Mouse (Mus musculus) olfactory bulb, adult 2 months (tissue): Measurements from ENCODE around the gene Gdf15. TPM values are rescaled to one million over a fixed set of nuclear protein-coding genes. Genes with fewer than 3 reads are reported as not detected.
"Not testable (repeated sequence)": the region's sequence is repeated elsewhere in the genome, so short reads cannot be mapped to it uniquely, and the experiment has no call there.

Experiments
- H3K27ac ChIP-seq: fragments of 200-500 bp; 2 replicates; pipeline ENCODE4 v1.5.1; 2012; ENCODE audit warnings: low read depth, low read length; ENCODE audit not compliant: insufficient read depth
- H3K4me1 ChIP-seq: fragments of 200-500 bp; 2 replicates; pipeline ENCODE4 v1.6.1; 2012; ENCODE audit warnings: low read length; ENCODE audit not compliant: control insufficient read depth, insufficient read depth
- H3K4me3 ChIP-seq: fragments of 200-500 bp; 2 replicates; pipeline ENCODE4 v1.5.1; 2012; ENCODE audit warnings: mild to moderate bottlenecking, low read depth, low read length, moderate library complexity; ENCODE audit not compliant: insufficient read depth
- CTCF ChIP-seq: fragments of 200-500 bp; IDR thresholded peaks from 2 replicates; pipeline ENCODE4 v1.5.1; 2012; ENCODE audit warnings: low read depth, mild to moderate bottlenecking, low read length, moderate library complexity; ENCODE audit not compliant: insufficient read depth
- POLR2A ChIP-seq: fragments of 200-500 bp; IDR thresholded peaks from 2 replicates; pipeline ENCODE4 v1.6.1; 2012; ENCODE audit warnings: mild to moderate bottlenecking, low read depth, low read length, moderate library complexity; ENCODE audit not compliant: insufficient read depth
- WGBS: fragments of 180-500 bp; shearing (Covaris S2); methylation state at CpG from one replicate; pipeline ENCODE4 v1.1.7; 2018; 5-methylcytosine and 5-hydroxymethylcytosine counted together
- polyA plus RNA-seq: library from polyadenylated mRNA; stranded (reverse); fragments of >200 nt; gene quantifications from 2 replicates; pipeline ENCODE4 v1.2.4, GENCODE M21; 2012; ENCODE audit warnings: low replicate concordance; ENCODE audit not compliant: missing spikeins, insufficient read depth, insufficient read length

Gdf15 gene
- polyA plus RNA-seq, 1 experiment: not detected

DNA sequence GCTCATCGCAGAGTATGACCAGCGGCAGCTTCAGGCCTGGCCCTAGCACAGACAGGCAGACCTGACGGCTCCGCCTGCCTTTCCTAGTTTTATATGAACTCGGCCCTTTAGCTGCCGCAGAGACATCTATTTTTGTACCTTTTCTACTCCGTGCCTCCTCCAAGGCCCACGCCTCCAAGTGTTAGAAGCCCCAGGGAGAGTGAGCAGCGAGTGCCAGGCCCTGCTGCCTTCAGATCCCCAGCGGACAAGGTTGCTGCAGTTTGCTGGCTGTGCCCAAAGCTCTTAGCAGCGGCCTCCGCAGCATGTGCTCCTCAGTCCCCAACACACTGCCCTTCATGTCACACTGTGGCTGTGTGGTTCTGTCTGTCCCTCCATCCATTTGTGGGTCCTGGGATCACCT is 40.7 kb downstream of the Gdf15 start:
- H3K27ac ChIP-seq: no peak overlapping the region; the same call in 1 of the 2 replicates
- H3K4me1 ChIP-seq: peaks cover 44% of the 10 kb centered on the region
- WGBS: 49% methylated on average over 12 of the region's 12 CpGs
- H3K4me3 ChIP-seq: no peak overlapping the region
- no peak for TF ChIP-seq CTCF
- no peak for TF ChIP-seq POLR2A

GRCm38 (mm10) chr8:70587955-70588354 is 44.3 kb downstream of the Gdf15 start:
- H3K4me1 ChIP-seq: peaks cover 14% of the 10 kb centered on the region
- H3K27ac ChIP-seq, H3K4me3 ChIP-seq: not testable (repeated sequence)
- WGBS: 95% methylated on average over 4 of the region's 4 CpGs

DNA sequence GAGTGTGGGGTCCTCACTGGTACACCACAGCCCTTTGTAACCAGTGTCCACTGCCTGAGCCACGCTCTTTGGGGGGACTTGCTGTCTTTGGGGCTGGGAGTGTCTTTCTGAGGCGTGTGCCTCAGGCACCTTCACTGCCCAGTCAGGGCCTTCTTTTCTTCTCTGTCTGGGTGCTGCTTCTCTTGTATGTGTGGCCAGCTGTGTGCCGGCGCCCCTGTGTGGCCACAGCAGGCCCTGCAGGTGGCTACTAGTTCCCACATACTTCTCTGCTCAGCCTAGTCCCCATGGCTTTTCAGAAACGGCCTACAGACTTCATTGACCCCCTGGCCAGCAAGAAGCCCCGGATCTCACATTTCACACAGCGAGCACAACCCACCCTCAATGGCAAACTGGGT is 47.0 kb downstream of the Gdf15 start:
- H3K27ac ChIP-seq: no peak overlapping the region
- H3K4me3 ChIP-seq: no peak overlapping the region
- H3K4me1 ChIP-seq: no peaks in the 10 kb centered on the region
- TF ChIP-seq CTCF: peak; percentile 61
- TF ChIP-seq POLR2A: no peak
- 37% methylated on average over 7 of the region's 7 CpGs for WGBS

- H3K27ac ChIP-seq: no peak overlapping the region
- H3K4me3 ChIP-seq: no peak overlapping the region
- no peaks in the 10 kb centered on the region for H3K4me1 ChIP-seq
- 88% methylated on average over 9 of the region's 9 CpGs for WGBS
- TF ChIP-seq POLR2A (no peak), CTCF (no peak)
These were observed 47.5 kb downstream of the Gdf15 start for GRCm38 (mm10) chr8:70584606-70585257.

GRCm38 (mm10) chr8:70583476-70584387 is 48.5 kb downstream of the Gdf15 start:
- H3K4me3 ChIP-seq: no peak overlapping the region
- H3K4me1 ChIP-seq: no peaks in the 10 kb centered on the region
- WGBS: 57% methylated on average over 18 of the region's 18 CpGs
- TF ChIP-seq CTCF (no peak), POLR2A (no peak)
- no peak overlapping the region for H3K27ac ChIP-seq

Other genes starting within 250 kb of the Gdf15 start
- gene Crtc1, start 192.9 kb downstream of the Gdf15 start, polyA plus RNA-seq: not detected in 2 replicates
- not detected in 2 replicates for gene Klhl26, start 155.5 kb downstream of the Gdf15 start, polyA plus RNA-seq
- not detected in 2 replicates for gene Tmem59l, start 145.1 kb downstream of the Gdf15 start, polyA plus RNA-seq
- gene Crlf1, start 139.3 kb downstream of the Gdf15 start, polyA plus RNA-seq: not detected in 2 replicates
- gene Rex1bd, start 125.7 kb downstream of the Gdf15 start, polyA plus RNA-seq: not detected in 2 replicates
- gene Uba52, start 121.7 kb downstream of the Gdf15 start, polyA plus RNA-seq: 789 TPM in 1 of 2 replicates, not detected in the other
- not detected in 2 replicates for gene Fkbp8, start 104.7 kb downstream of the Gdf15 start, polyA plus RNA-seq
- not detected in 2 replicates for gene Kxd1, start 104.5 kb downstream of the Gdf15 start, polyA plus RNA-seq
- not detected in 2 replicates for gene Ell, start 93.0 kb downstream of the Gdf15 start, polyA plus RNA-seq
- not detected in 2 replicates for gene Isyna1, start 38.1 kb downstream of the Gdf15 start, polyA plus RNA-seq
- not detected in 2 replicates for gene Ssbp4, start 23.6 kb downstream of the Gdf15 start, polyA plus RNA-seq
- gene Lrrc25, start 16.3 kb downstream of the Gdf15 start, polyA plus RNA-seq: not detected in 2 replicates
- not detected in 2 replicates for gene Pgpep1, start 27.9 kb upstream of the Gdf15 start, polyA plus RNA-seq
- gene Lsm4, start 40.8 kb upstream of the Gdf15 start, polyA plus RNA-seq: not detected in 2 replicates
- gene Jund, start 66.5 kb upstream of the Gdf15 start, polyA plus RNA-seq: not detected in 2 replicates
- not detected in 2 replicates for gene Iqcn, start 71.0 kb upstream of the Gdf15 start, polyA plus RNA-seq
- not detected in 2 replicates for gene Gm3336, start 86.1 kb upstream of the Gdf15 start, polyA plus RNA-seq
- gene Pde4c, start 91.3 kb upstream of the Gdf15 start, polyA plus RNA-seq: not detected in 2 replicates
- 431 and 581 TPM in 2 replicates for gene Rab3a, start 122.2 kb upstream of the Gdf15 start, polyA plus RNA-seq
- gene Mpv17l2, start 128.5 kb upstream of the Gdf15 start, polyA plus RNA-seq: not detected in 2 replicates
- not detected in 2 replicates for gene Pik3r2, start 144.3 kb upstream of the Gdf15 start, polyA plus RNA-seq
- gene Mast3, start 172.6 kb upstream of the Gdf15 start, polyA plus RNA-seq: 57.2 TPM in 1 of 2 replicates, not detected in the other
- not detected in 2 replicates for gene Il12rb1, start 176.0 kb upstream of the Gdf15 start, polyA plus RNA-seq
- gene Arrdc2, start 207.3 kb upstream of the Gdf15 start, polyA plus RNA-seq: not detected in 2 replicates
- not detected in 2 replicates for gene Kcnn1, start 230.8 kb upstream of the Gdf15 start, polyA plus RNA-seq
- not detected in 2 replicates for gene Ccdc124, start 241.5 kb upstream of the Gdf15 start, polyA plus RNA-seq